Mouse (Mus musculus): ENCODE measurements around the gene Fam196b. TPM values are rescaled to one million over a fixed set of nuclear protein-coding genes. Genes with fewer than 3 reads are reported as not detected.

Gene Fam196b
- polyA plus RNA-seq, 1 experiment from 2014 or later: 0.43 TPM

DNA sequence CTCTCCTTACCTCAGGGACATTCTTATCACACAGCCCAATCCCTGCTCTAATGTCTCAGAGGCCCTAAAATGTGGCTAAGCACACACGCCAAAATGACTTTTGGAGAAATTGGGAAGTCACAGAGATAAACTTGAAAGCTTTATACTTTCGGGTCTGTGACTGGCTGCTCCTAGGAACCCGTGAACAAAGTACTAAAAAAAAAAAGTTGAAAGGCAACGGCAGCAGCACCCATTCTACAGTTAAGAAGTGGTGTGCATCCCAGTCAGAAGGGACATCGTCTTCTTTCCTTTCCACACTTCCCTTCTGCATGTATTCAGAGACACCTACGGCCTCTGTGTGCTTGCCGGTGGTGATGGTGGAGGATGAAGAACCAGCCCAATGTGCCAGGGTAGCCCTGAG lies 14.6 kb upstream of the Fam196b start:
- H3K4me3 ChIP-seq (replicated peaks): no peak overlapping the region
- H3K4me2 ChIP-seq: no peak overlapping the region
- no peaks in the 10 kb centered on the region for H3K27me3 ChIP-seq
- H3K4me1 ChIP-seq: no peaks in the 10 kb centered on the region
- H3K36me3 ChIP-seq: no peaks in the 10 kb centered on the region
- H3K9ac ChIP-seq: no peak overlapping the region
- H3K9me3 ChIP-seq (replicated peaks): no peaks in the 10 kb centered on the region
- no peak for ATAC-seq (replicated peaks; ENCODE audit: low FRiP score)
- no peak overlapping the region for H3K27ac ChIP-seq
- 89% methylated on average over 7 of the region's 7 CpGs for WGBS

DNA sequence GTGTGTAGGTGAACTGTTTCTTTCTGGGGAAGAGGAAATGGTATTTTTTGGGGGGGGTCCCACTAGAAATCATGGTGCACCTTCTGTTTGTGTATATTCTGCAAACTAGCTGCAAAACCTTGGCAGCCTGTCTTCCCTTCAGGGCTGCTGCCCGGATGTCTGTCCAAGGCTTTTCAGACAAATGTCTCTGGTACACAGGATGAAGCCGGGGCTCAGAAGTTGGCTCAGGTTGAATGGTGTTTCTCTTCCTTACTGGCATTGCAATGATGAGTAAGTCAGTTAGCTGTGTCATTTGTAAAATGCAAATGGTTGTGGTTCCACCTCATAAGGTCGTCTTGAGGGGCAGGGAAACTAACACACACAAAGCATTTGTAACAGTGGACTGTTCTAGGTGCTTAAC lies 8.4 kb upstream of the Fam196b start:
- no peak for ATAC-seq (replicated peaks; ENCODE audit: low FRiP score)
- Histone ChIP-seq H3K9ac (no peak overlapping the region), H3K4me1 (no peaks in the 10 kb centered on the region), H3K4me3 (replicated peaks) (no peak overlapping the region), H3K27ac (no peak overlapping the region), H3K36me3 (no peaks in the 10 kb centered on the region), H3K27me3 (no peaks in the 10 kb centered on the region), H3K9me3 (replicated peaks) (no peaks in the 10 kb centered on the region), H3K4me2 (no peak overlapping the region)
- WGBS: 78% methylated on average over 3 of the region's 3 CpGs

DNA sequence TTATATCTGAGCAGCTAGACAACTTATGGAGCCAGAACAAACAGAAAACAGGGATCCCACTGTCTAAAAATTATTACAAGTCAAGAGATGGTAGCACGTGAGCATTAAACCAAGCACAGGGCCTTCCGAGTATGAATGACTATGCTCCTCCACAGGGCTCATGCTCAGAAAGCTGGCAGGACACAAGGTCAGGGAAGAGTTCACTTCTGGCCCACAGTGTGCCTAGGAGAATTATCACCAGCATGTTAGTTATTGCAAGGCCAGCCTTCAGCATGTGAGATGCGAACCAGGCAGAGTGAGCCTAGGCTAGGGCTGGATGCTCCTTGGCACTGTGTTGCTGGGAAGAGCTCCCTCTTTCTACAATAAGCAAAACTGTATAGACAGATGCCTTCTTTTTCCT lies 5.9 kb upstream of the Fam196b start:
- H3K27me3 ChIP-seq: no peaks in the 10 kb centered on the region
- no peak overlapping the region for H3K9ac ChIP-seq
- H3K4me3 ChIP-seq (replicated peaks): no peak overlapping the region
- 0 out of 2 replicates have a peak, but pooled peaks cover 3% of the 10 kb centered on the region for H3K4me1 ChIP-seq
- no peak overlapping the region for H3K4me2 ChIP-seq
- no peaks in the 10 kb centered on the region for H3K36me3 ChIP-seq
- H3K9me3 ChIP-seq (replicated peaks): no peaks in the 10 kb centered on the region
- ATAC-seq (replicated peaks; ENCODE audit: low FRiP score): no peak
- no peak overlapping the region for H3K27ac ChIP-seq
- WGBS: 53% methylated on average over 3 of the region's 3 CpGs

DNA sequence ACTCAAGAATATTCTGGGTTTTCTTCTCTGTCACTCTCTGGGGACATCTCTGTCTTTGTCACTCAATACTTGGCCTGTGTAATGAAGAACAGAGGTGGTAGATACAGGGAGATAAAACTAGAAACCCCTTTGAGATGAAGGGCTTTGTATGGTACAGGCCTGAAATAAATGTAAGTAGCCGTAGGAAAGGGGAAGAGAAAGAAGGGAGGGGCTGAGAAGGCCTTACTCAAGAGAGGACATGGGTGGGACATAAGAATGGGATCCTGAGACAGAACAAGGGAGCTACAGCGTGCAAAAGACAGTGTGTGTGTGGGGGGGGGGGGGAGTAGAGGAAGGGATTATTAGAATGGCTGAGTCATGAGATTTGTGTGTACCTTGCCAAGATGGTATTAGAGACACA lies 5.3 kb upstream of the Fam196b start:
- no peak overlapping the region for H3K27ac ChIP-seq
- no peaks in the 10 kb centered on the region for H3K36me3 ChIP-seq
- no peak for ATAC-seq (replicated peaks; ENCODE audit: low FRiP score)

DNA sequence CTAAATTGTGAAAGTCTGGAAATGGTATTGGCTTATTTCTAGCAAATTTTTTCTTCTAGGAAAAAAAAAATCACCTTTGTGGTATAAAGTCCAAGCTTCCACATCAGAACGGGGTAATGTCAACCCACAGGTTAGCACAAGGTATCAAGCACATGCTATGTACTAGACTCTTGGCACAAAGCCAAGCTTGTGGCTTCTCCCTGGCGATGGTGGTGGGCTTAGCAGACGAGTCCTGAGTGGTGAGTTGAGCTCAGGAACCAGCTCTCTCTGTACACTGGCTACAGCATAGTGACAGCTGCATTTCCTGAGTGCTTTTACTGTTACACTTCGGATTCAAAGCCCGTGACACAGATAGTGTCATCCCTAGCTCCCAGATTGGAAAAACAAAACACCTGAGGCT lies 2.9 kb upstream of the Fam196b start:
- no peak overlapping the region for H3K4me2 ChIP-seq
- 55% methylated on average over 5 of the region's 5 CpGs for WGBS
- H3K27ac ChIP-seq: no peak overlapping the region
- no peak for ATAC-seq (replicated peaks; ENCODE audit: low FRiP score)
- peaks cover 15% of the 10 kb centered on the region for H3K4me1 ChIP-seq
- H3K4me3 ChIP-seq (replicated peaks): no peak overlapping the region
- H3K27me3 ChIP-seq: 0 out of 2 replicates have a peak, but pooled peaks cover 8% of the 10 kb centered on the region
- H3K9me3 ChIP-seq (replicated peaks): no peaks in the 10 kb centered on the region
- H3K36me3 ChIP-seq: no peaks in the 10 kb centered on the region
- no peak overlapping the region for H3K9ac ChIP-seq

More for the DNA sequence above, 5.3 kb upstream of the Fam196b start:
- Histone ChIP-seq H3K4me1 (0 out of 2 replicates have a peak, but pooled peaks cover 3% of the 10 kb centered on the region), H3K9me3 (replicated peaks) (no peaks in the 10 kb centered on the region), H3K27me3 (no peaks in the 10 kb centered on the region), H3K4me3 (replicated peaks) (no peak overlapping the region), H3K9ac (no peak overlapping the region), H3K4me2 (no peak overlapping the region)
- WGBS: 74% methylated on average over 2 of the region's 2 CpGs

DNA sequence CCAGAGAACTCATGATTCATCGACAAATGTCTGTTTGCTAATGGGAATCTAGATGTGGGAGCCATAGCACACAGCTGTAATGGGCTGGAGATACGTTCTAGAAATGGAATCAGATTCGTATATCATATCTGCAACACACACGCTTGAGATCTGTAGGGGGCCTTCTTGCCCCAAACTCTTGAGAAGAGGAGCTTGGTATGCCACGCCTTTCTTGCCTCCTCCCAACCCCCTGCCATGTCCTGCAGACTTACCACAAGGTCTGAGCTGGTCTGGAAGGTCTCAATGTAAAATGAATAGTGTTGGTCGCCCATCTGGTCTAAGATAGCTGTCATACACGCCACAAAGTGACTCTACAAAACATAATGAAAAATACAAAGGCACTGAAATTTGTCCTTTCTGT lies 2.4 kb upstream of the Fam196b start:
- Histone ChIP-seq H3K9ac (no peak overlapping the region), H3K36me3 (no peaks in the 10 kb centered on the region), H3K27ac (no peak overlapping the region), H3K4me1 (peaks cover 15% of the 10 kb centered on the region), H3K9me3 (replicated peaks) (no peaks in the 10 kb centered on the region), H3K27me3 (0 out of 2 replicates have a peak, but pooled peaks cover 8% of the 10 kb centered on the region), H3K4me3 (replicated peaks) (no peak overlapping the region), H3K4me2 (no peak overlapping the region)
- 71% methylated on average over 7 of the region's 7 CpGs for WGBS
- ATAC-seq (replicated peaks; ENCODE audit: low FRiP score): no peak

DNA sequence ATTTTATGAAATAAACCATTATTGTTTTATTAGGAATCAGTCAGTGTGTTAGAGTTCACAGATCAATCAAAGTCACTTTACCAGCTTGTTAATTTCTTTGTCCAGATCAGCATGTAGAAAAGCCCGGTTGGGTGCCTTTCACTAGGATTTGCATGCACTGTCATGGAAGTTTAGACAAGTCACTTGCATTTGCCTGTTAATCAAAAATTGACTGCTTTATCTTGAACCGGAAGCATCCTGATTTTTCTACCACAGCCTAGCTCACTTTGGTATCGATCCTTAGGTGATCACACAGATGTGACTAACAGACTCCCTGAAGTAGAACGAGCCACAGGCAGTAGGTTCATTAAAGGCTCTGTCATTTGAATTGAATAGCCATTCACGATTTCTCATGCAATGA lies 761 bp downstream of the Fam196b start:
- no peaks in the 10 kb centered on the region for H3K36me3 ChIP-seq
- H3K4me2 ChIP-seq: peak overlapping the region; percentile 62
- no peaks in the 10 kb centered on the region for H3K9me3 ChIP-seq (replicated peaks)
- 0 out of 2 replicates have a peak, but pooled peaks cover 8% of the 10 kb centered on the region for H3K27me3 ChIP-seq
- H3K4me1 ChIP-seq: peaks cover 19% of the 10 kb centered on the region
- no peak overlapping the region for H3K4me3 ChIP-seq (replicated peaks)
- no peak for ATAC-seq (replicated peaks; ENCODE audit: low FRiP score)
- no peak overlapping the region for H3K27ac ChIP-seq
- 20% methylated on average over 5 of the region's 5 CpGs for WGBS
- H3K9ac ChIP-seq: no peak overlapping the region

DNA sequence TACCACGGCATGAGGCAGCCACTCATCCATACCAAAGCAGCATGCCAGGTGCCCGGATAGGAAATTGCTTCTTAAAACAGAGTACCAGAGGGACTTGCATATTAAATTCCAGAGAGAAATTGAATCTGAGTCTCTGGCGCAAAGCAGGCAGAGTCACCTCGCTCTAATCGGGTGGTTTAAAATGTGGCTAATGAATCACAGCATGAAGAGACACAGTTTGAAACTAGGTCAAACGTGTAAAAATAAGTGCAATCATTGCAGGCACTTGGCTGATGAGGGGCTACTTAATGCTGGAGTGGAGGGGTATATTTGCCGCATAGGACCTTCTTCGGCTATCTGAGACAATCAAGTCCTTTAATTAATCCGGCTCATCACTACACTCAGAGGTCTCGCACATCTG lies 1.6 kb downstream of the Fam196b start:
- 0 out of 2 replicates have a peak, but pooled peaks cover 8% of the 10 kb centered on the region for H3K27me3 ChIP-seq
- H3K27ac ChIP-seq: no peak overlapping the region
- H3K4me2 ChIP-seq: peak overlapping the region; percentile 62; the same call in 1 of the 2 replicates
- 47% methylated on average over 10 of the region's 10 CpGs for WGBS
- peaks cover 19% of the 10 kb centered on the region for H3K4me1 ChIP-seq
- no peak overlapping the region for H3K4me3 ChIP-seq (replicated peaks)
- no peaks in the 10 kb centered on the region for H3K36me3 ChIP-seq
- ATAC-seq (replicated peaks; ENCODE audit: low FRiP score): 0 out of 2 replicates have a peak, but pooled peaks have one; percentile 27
- H3K9ac ChIP-seq: no peak overlapping the region
- no peaks in the 10 kb centered on the region for H3K9me3 ChIP-seq (replicated peaks)

DNA sequence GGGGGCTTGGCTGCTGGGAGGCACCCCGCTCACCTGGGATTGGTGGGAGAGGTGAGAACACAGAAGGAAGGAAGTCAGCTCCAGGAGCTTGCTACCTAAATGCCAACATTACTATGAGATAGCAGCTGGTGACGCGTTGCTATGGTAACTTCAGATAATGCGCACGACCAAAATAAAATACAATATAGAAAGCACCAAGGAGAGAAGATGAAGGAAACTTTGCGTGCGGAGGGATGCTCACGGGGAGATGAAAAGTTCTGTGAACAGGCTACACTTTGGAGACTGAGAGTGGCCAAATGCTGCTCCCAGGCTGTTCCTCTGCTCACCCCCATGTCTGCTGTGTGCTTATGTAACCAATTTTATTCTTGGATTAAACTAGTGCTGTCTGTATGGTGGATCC lies 2.4 kb downstream of the Fam196b start:
- Histone ChIP-seq H3K36me3 (no peaks in the 10 kb centered on the region), H3K27me3 (0 out of 2 replicates have a peak, but pooled peaks cover 8% of the 10 kb centered on the region), H3K27ac (no peak overlapping the region), H3K9ac (no peak overlapping the region), H3K4me2 (no peak overlapping the region), H3K4me1 (peaks cover 19% of the 10 kb centered on the region), H3K9me3 (replicated peaks) (no peaks in the 10 kb centered on the region), H3K4me3 (replicated peaks) (no peak overlapping the region)
- ATAC-seq (replicated peaks; ENCODE audit: low FRiP score): no peak
- 91% methylated on average over 8 of the region's 8 CpGs for WGBS

DNA sequence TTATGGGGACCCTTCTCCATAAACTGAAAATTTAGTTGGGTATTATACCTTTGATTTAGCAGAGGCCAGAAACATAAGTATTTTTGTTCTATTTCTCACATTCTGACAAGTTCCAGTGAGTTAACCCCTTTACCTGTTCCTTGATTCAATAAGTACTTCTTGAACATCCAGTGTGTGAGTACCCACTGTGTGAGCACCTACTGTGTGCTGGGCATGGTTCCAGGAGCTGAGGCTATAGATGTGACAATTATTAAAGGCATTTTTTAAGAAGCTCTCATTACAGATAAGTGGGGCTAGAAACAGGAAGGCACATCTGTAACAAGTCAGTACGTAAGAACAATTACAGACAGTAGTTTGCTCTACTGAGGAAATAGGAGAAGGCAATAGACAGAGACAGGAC lies 4.7 kb downstream of the Fam196b start:
- Histone ChIP-seq H3K4me2 (no peak overlapping the region), H3K9me3 (replicated peaks) (no peaks in the 10 kb centered on the region), H3K27ac (no peak overlapping the region), H3K27me3 (0 out of 2 replicates have a peak, but pooled peaks cover 8% of the 10 kb centered on the region), H3K4me1 (peaks cover 16% of the 10 kb centered on the region), H3K36me3 (no peaks in the 10 kb centered on the region), H3K9ac (no peak overlapping the region), H3K4me3 (replicated peaks) (no peak overlapping the region)
- 79% methylated on average over 1 of the region's 1 CpGs for WGBS
- ATAC-seq (replicated peaks; ENCODE audit: low FRiP score): no peak

DNA sequence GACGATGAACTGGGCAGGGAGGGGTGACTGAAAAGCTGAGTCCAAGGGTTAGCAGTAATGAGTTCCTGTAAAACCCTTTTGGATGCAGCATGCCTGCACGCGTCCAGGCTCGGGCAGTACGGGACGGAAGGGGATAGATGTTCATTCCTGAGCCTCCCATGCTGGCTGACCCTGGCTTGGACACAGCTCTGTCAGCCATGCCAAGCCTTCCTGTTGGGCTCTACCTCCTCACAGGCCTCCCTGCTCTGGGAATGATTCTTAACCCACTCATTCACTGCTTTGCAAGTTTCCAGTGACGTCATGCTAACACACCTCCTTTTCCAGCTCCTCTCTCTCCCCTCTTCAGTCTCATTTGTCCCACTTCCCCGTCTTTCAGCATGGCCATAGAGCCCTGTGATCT lies 9.0 kb downstream of the Fam196b start:
- H3K27me3 ChIP-seq: no peaks in the 10 kb centered on the region
- ATAC-seq (replicated peaks; ENCODE audit: low FRiP score): no peak
- H3K9me3 ChIP-seq (replicated peaks): no peaks in the 10 kb centered on the region
- WGBS: 80% methylated on average over 8 of the region's 8 CpGs
- H3K36me3 ChIP-seq: no peaks in the 10 kb centered on the region
- peaks cover 4% of the 10 kb centered on the region; the same call in 1 of the 2 replicates for H3K4me1 ChIP-seq
- H3K4me2 ChIP-seq: no peak overlapping the region
- H3K4me3 ChIP-seq (replicated peaks): no peak overlapping the region
- no peak overlapping the region for H3K9ac ChIP-seq
- no peak overlapping the region for H3K27ac ChIP-seq

DNA sequence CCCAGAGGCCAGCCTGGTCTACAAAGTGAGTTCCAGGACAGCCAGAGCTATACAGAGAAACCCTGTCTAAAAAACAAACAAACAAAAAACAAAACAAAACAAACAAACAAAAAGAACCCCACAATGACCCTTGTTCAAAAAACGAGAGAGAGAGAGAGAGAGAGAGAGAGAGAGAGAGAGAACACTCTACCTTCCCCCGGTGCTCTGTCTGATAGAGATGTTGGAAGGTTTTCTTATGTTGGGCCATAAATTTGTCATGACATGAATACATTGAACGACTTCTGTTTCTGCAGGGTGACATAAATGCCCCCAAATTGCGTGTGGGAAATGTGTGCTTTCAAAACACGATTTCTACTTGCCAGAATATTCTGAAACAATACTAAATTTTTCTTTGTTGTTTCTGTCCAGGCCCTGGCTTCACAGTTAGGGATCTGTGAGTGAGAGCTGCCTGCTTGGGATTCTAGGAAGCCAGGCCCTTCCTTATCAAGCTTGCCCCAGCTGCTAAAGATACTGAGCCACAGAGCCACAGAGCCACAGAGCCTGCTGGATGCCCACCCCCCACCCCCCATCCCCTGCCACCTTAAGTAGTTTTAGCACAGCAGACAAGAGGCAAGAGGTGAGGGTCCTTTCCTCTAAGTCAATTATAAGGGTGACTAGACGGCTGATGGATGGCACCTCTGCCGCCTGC lies 17.9 kb downstream of the Fam196b start:
- Histone ChIP-seq H3K9me3 (replicated peaks) (no peaks in the 10 kb centered on the region), H3K9ac (no peak overlapping the region), H3K27ac (no peak overlapping the region), H3K4me1 (no peaks in the 10 kb centered on the region), H3K4me3 (replicated peaks) (no peak overlapping the region), H3K4me2 (no peak overlapping the region), H3K27me3 (no peaks in the 10 kb centered on the region), H3K36me3 (no peaks in the 10 kb centered on the region)
- WGBS: 26% methylated on average over 7 of the region's 7 CpGs
- ATAC-seq (replicated peaks; ENCODE audit: low FRiP score): no peak

DNA sequence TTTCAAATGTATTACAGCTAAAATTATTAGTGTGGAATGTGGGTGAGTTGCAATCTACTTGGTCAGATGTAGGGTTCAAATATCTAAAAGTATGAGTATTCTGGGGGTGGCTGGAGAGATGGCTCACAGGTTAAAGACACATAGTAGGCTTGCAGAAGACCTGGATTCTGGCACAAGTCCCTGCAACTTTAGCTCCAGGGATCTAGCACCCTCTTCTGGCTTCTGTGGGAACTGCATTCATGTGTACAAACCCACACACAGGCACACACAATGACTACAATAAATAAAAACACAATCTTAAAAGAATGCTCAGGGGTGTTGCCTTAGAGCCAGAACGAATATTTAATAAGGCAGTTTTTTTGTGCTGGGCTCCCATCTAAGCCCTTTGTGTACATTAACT lies 23.3 kb downstream of the Fam196b start:
- Histone ChIP-seq H3K27me3 (no peaks in the 10 kb centered on the region), H3K36me3 (no peaks in the 10 kb centered on the region), H3K4me2 (no peak overlapping the region), H3K27ac (no peak overlapping the region), H3K9ac (no peak overlapping the region), H3K4me3 (replicated peaks) (no peak overlapping the region), H3K9me3 (replicated peaks) (no peaks in the 10 kb centered on the region), H3K4me1 (peaks cover 5% of the 10 kb centered on the region; the same call in 1 of the 2 replicates)
- no peak for ATAC-seq (replicated peaks; ENCODE audit: low FRiP score)
- 88% methylated on average over 1 of the region's 1 CpGs for WGBS

Measured in kidney, embryonic 15.5 days (tissue).